Mouse (Mus musculus) liver (tissue): ENCODE results near the gene Olfr190.
"Not testable (repeated sequence)": the region's sequence is repeated elsewhere in the genome, so short reads cannot be mapped to it uniquely, and the experiment has no call there.

Experiments used
- DNase-seq: peaks from one replicate; pipeline ENCODE4 v3.0.0-alpha.2; 2020; ENCODE audit warnings: mixed read lengths

Gene Olfr190

GRCm38 (mm10) chr16:59077905-59078304 is at the start of gene Olfr190:
Olfr190 (minus strand) TSS chr16:59078005.
- DNase-seq: no peak

- DNase-seq: no peak
Observed at GRCm38 (mm10) chr16:59120969-59121368, 43.2 kb upstream of the Olfr190 start, which contains the start of gene Olfr194. Olfr194 (minus strand) TSS chr16:59121069.

GRCm38 (mm10) chr16:59111781-59112180 is 34.0 kb upstream of the Olfr190 start, which contains the start of gene Olfr193:
Olfr193 (minus strand) TSS chr16:59111881.
- no peak for DNase-seq

GRCm38 (mm10) chr16:59108522-59108921 is 30.7 kb upstream of the Olfr190 start:
- not testable (repeated sequence) for DNase-seq

- no peak for DNase-seq
Observed at GRCm38 (mm10) chr16:59105312-59105711, 27.5 kb upstream of the Olfr190 start.

- DNase-seq: not testable (repeated sequence)
Observed at GRCm38 (mm10) chr16:59089722-59090121, 11.9 kb upstream of the Olfr190 start, which contains the start of gene Olfr191. Olfr191 (minus strand) TSS chr16:59089822.

GRCm38 (mm10) chr16:59081113-59081512 is 3.3 kb upstream of the Olfr190 start:
- DNase-seq: not testable (repeated sequence)

- no peak for DNase-seq
Observed at GRCm38 (mm10) chr16:59073520-59073919, 4.3 kb downstream of the Olfr190 start.

GRCm38 (mm10) chr16:59071755-59072154 is 6.0 kb downstream of the Olfr190 start:
- no peak for DNase-seq

- DNase-seq: not testable (repeated sequence)
Observed at GRCm38 (mm10) chr16:59062411-59062810, 15.4 kb downstream of the Olfr190 start.

GRCm38 (mm10) chr16:59049286-59049685 is 28.5 kb downstream of the Olfr190 start:
- not testable (repeated sequence) for DNase-seq

- no peak for DNase-seq
Observed at GRCm38 (mm10) chr16:59048860-59049259, 28.9 kb downstream of the Olfr190 start.

GRCm38 (mm10) chr16:59047579-59047978 is 30.2 kb downstream of the Olfr190 start:
- DNase-seq: no peak

GRCm38 (mm10) chr16:59045835-59046234 is 32.0 kb downstream of the Olfr190 start:
- no peak for DNase-seq

- DNase-seq: no peak
Observed at GRCm38 (mm10) chr16:59039710-59040109, 38.1 kb downstream of the Olfr190 start, which contains the start of gene Olfr187. Olfr187 (minus strand) TSS chr16:59039767.

GRCm38 (mm10) chr16:59030191-59030590 is 47.6 kb downstream of the Olfr190 start, which contains the start of gene Olfr186:
Olfr186 (minus strand) TSS chr16:59030291.
- DNase-seq: no peak
